Mouse (Mus musculus): ENCODE results near the gene Lrrc59. TPM values are rescaled to one million over a fixed set of nuclear protein-coding genes. Genes with fewer than 3 reads are reported as not detected.
"Not testable (repeated sequence)": the region's sequence is repeated elsewhere in the genome, so short reads cannot be mapped to it uniquely, and the experiment has no call there.

The Lrrc59 gene
- total RNA-seq, 2 experiments from 2014 or later = 34.7 to 37.3 TPM

GRCm38 (mm10) chr11:94682427-94682826, 52.9 kb downstream of the Lrrc59 start:
- no peak for DNase-seq
- intact Hi-C loops (cut with DNase I) = no loop called here

- no peak for DNase-seq
- intact Hi-C loops (cut with DNase I) = no loop called here
Measured at GRCm38 (mm10) chr11:94687178-94687577, 57.6 kb downstream of the Lrrc59 start.

GRCm38 (mm10) chr11:94692502-94692901, 62.9 kb downstream of the Lrrc59 start:
- intact Hi-C loops (cut with DNase I); DNase-seq: not testable (repeated sequence)

Other genes starting within 250 kb of the Lrrc59 start
- 1 to 10 TPM; 2.6 to 3.3 TPM for gene Abcc3, start 236.8 kb upstream of the Lrrc59 start, total RNA-seq (2021)
- gene Cacna1g, start 155.6 kb upstream of the Lrrc59 start, total RNA-seq (2021) = 10 to 100 TPM; 27.6 to 28.8 TPM
- gene Spata20, start 143.6 kb upstream of the Lrrc59 start, total RNA-seq (2021) = 1 to 10 TPM in 1 of 2 experiments, under 1 TPM in 1; 0.54 to 1.1 TPM
- gene Epn3, start 129.8 kb upstream of the Lrrc59 start, total RNA-seq (2021) = 10 to 100 TPM; 19.9 to 24.0 TPM
- 1 to 10 TPM; 1.4 to 2.1 TPM for gene Mycbpap, start 108.0 kb upstream of the Lrrc59 start, total RNA-seq (2021)
- 1 to 10 TPM; 9.4 to 9.6 TPM for gene Rsad1, start 80.5 kb upstream of the Lrrc59 start, total RNA-seq (2021)
- gene Chad, start 64.7 kb upstream of the Lrrc59 start, total RNA-seq (2021) = 1 to 10 TPM in 1 of 2 experiments, under 1 TPM in 1; 0.22 to 2.4 TPM
- 10 to 100 TPM; 31.6 to 35.6 TPM for gene Acsf2, start 27.9 kb upstream of the Lrrc59 start, total RNA-seq (2021)
- gene Mrpl27, start 24.0 kb downstream of the Lrrc59 start, total RNA-seq (2021) = 10 to 100 TPM; 57.1 to 62.9 TPM
- 1 to 10 TPM in 1 of 2 experiments, under 1 TPM in 1; 0.45 to 1.5 TPM for gene Eme1, start 24.2 kb downstream of the Lrrc59 start, total RNA-seq (2021)
- gene Xylt2, start 47.7 kb downstream of the Lrrc59 start, total RNA-seq (2021) = 10 to 100 TPM; 12.5 to 15.1 TPM
- not detected for gene Gm11541, start 74.7 kb downstream of the Lrrc59 start, total RNA-seq (2021)
- 1 to 10 TPM; 1.2 TPM for gene Cdc34b, start 112.0 kb downstream of the Lrrc59 start, total RNA-seq (2021)
- gene Tmem92, start 152.9 kb downstream of the Lrrc59 start, total RNA-seq (2021) = not detected

Data from heart, postnatal 14 days (tissue).